Mouse (Mus musculus) embryonic facial prominence, embryonic 10.5 days (tissue): ENCODE data around the gene Plpp6. TPM values are rescaled to one million over a fixed set of nuclear protein-coding genes. Genes with fewer than 3 reads are reported as not detected.

Source experiments
- DNase-seq: peaks from one replicate; pipeline ENCODE4 v3.0.0-alpha.2; 2017; ENCODE audit warnings: low spot score
- H3K27ac ChIP-seq: fragments of 300-500 bp; sonication (generic); replicated peaks from 2 replicates; pipeline ENCODE4 v1.5.1; 2016; ENCODE audit warnings: mild to moderate bottlenecking
- H3K27me3 ChIP-seq: fragments of 300-500 bp; sonication (generic); replicated peaks from 2 replicates; pipeline ENCODE4 v1.6.1; 2016; ENCODE audit warnings: low read depth, mild to moderate bottlenecking; ENCODE audit not compliant: poor library complexity, severe bottlenecking
- H3K36me3 ChIP-seq: fragments of 300-500 bp; sonication (generic); replicated peaks from 2 replicates; pipeline ENCODE4 v1.6.1; 2016; ENCODE audit warnings: mild to moderate bottlenecking, moderate library complexity
- H3K4me1 ChIP-seq: fragments of 300-500 bp; sonication (generic); 2 replicates; pipeline ENCODE4 v1.6.1; 2016
- H3K4me3 ChIP-seq: fragments of 300-500 bp; sonication (generic); 2 replicates; pipeline ENCODE4 v1.5.1; 2016; ENCODE audit warnings: mild to moderate bottlenecking, moderate library complexity
- H3K9me3 ChIP-seq: fragments of 300-500 bp; sonication (generic); 2 replicates; pipeline ENCODE4 v1.6.1; 2016; ENCODE audit warnings: mild to moderate bottlenecking
- WGBS: fragments of 180-500 bp; shearing (Covaris S2); methylation state at CpG from one replicate; pipeline ENCODE4 v1.1.7; 2016; 5-methylcytosine and 5-hydroxymethylcytosine counted together
- polyA plus RNA-seq: library from polyadenylated mRNA; unstranded; fragments of >200 nt; fragmentation: Nextera tagmentation; extraction: Ambion mirVana; gene quantifications from 2 replicates; pipeline ENCODE4 v1.2.1, GENCODE M21; 2016

Gene Plpp6
- polyA plus RNA-seq, result 4.1 and 4.3 TPM in 2 replicates

GRCm38 (mm10) chr19:28963842-28964551 lies at the start of gene Plpp6:
TSS of gene Plpp6 (plus strand) at chr19:28963953.
- Histone ChIP-seq H3K27ac (peak within 1 kb of the TSS; percentile 88), H3K4me1 (peaks cover 18% of the 10 kb centered on the region), H3K27me3 (peaks cover 45% of the 10 kb centered on the region), H3K36me3 (no peaks in the 10 kb centered on the region), H3K9me3 (no peaks in the 10 kb centered on the region), H3K4me3 (peak within 1 kb of the TSS; percentile 92)
- DNase-seq, result peak; percentile 86
- under 1% methylated on average over 73 of the region's 73 CpGs for WGBS

- peaks cover 16% of the 10 kb centered on the region for H3K4me1 ChIP-seq
- no peaks in the 10 kb centered on the region for H3K9me3 ChIP-seq
- 85% methylated on average over 6 of the region's 6 CpGs for WGBS
- no peaks in the 10 kb centered on the region for H3K27me3 ChIP-seq
- no peaks in the 10 kb centered on the region for H3K36me3 ChIP-seq
- DNase-seq, result no peak
- H3K4me3 ChIP-seq, result no peak overlapping the region
- no peak overlapping the region for H3K27ac ChIP-seq
Observed at GRCm38 (mm10) chr19:28914598-28914997, 49.2 kb upstream of the Plpp6 start.

GRCm38 (mm10) chr19:28915602-28916250 lies 48.0 kb upstream of the Plpp6 start:
- no peak overlapping the region for H3K27ac ChIP-seq
- H3K27me3 ChIP-seq, result no peaks in the 10 kb centered on the region
- H3K9me3 ChIP-seq, result no peaks in the 10 kb centered on the region
- H3K36me3 ChIP-seq, result no peaks in the 10 kb centered on the region
- no peak for DNase-seq
- H3K4me1 ChIP-seq, result peaks cover 16% of the 10 kb centered on the region
- 78% methylated on average over 2 of the region's 2 CpGs for WGBS
- H3K4me3 ChIP-seq, result no peak overlapping the region

- no peak overlapping the region for H3K4me3 ChIP-seq
- no peaks in the 10 kb centered on the region for H3K36me3 ChIP-seq
- H3K27ac ChIP-seq, result no peak overlapping the region
- 67% methylated on average over 4 of the region's 4 CpGs for WGBS
- no peak for DNase-seq
- H3K4me1 ChIP-seq, result peaks cover 16% of the 10 kb centered on the region
- H3K27me3 ChIP-seq, result no peaks in the 10 kb centered on the region
- no peaks in the 10 kb centered on the region for H3K9me3 ChIP-seq
Observed at GRCm38 (mm10) chr19:28916492-28916891, 47.3 kb upstream of the Plpp6 start.

GRCm38 (mm10) chr19:28917839-28918238 lies 45.9 kb upstream of the Plpp6 start:
- no peaks in the 10 kb centered on the region for H3K27me3 ChIP-seq
- DNase-seq, result no peak
- H3K9me3 ChIP-seq, result no peaks in the 10 kb centered on the region
- peaks cover 16% of the 10 kb centered on the region for H3K4me1 ChIP-seq
- H3K36me3 ChIP-seq, result no peaks in the 10 kb centered on the region
- 92% methylated on average over 5 of the region's 5 CpGs for WGBS
- H3K27ac ChIP-seq, result no peak overlapping the region
- H3K4me3 ChIP-seq, result no peak overlapping the region

GRCm38 (mm10) chr19:28926366-28926765 lies 37.4 kb upstream of the Plpp6 start:
- 92% methylated on average over 5 of the region's 5 CpGs for WGBS
- H3K9me3 ChIP-seq, result no peaks in the 10 kb centered on the region
- DNase-seq, result no peak
- H3K27ac ChIP-seq, result no peak overlapping the region
- H3K4me1 ChIP-seq, result no peaks in the 10 kb centered on the region
- H3K27me3 ChIP-seq, result no peaks in the 10 kb centered on the region
- no peak overlapping the region for H3K4me3 ChIP-seq
- H3K36me3 ChIP-seq, result no peaks in the 10 kb centered on the region

- Histone ChIP-seq H3K9me3 (no peaks in the 10 kb centered on the region), H3K27ac (no peak overlapping the region), H3K4me1 (no peaks in the 10 kb centered on the region), H3K27me3 (no peaks in the 10 kb centered on the region), H3K4me3 (no peak overlapping the region), H3K36me3 (no peaks in the 10 kb centered on the region)
- DNase-seq, result no peak
- WGBS, result 70% methylated on average over 4 of the region's 4 CpGs
Observed at GRCm38 (mm10) chr19:28927396-28927795, 36.4 kb upstream of the Plpp6 start.

- H3K27me3 ChIP-seq, result no peaks in the 10 kb centered on the region
- no peaks in the 10 kb centered on the region for H3K4me1 ChIP-seq
- no peak overlapping the region for H3K27ac ChIP-seq
- no peak overlapping the region for H3K4me3 ChIP-seq
- H3K36me3 ChIP-seq, result no peaks in the 10 kb centered on the region
- DNase-seq, result no peak
- H3K9me3 ChIP-seq, result no peaks in the 10 kb centered on the region
Observed at GRCm38 (mm10) chr19:28929034-28929433, 34.7 kb upstream of the Plpp6 start.

GRCm38 (mm10) chr19:28934897-28935296 lies 28.9 kb upstream of the Plpp6 start:
- peaks cover 2% of the 10 kb centered on the region; the same call in 1 of the 2 replicates for H3K4me1 ChIP-seq
- H3K4me3 ChIP-seq, result no peak overlapping the region
- DNase-seq, result no peak
- no peaks in the 10 kb centered on the region for H3K9me3 ChIP-seq
- H3K36me3 ChIP-seq, result no peaks in the 10 kb centered on the region
- no peaks in the 10 kb centered on the region for H3K27me3 ChIP-seq
- H3K27ac ChIP-seq, result no peak overlapping the region
- WGBS, result 91% methylated on average over 3 of the region's 3 CpGs

- H3K27me3 ChIP-seq, result no peaks in the 10 kb centered on the region
- peaks cover 14% of the 10 kb centered on the region for H3K4me1 ChIP-seq
- DNase-seq, result no peak
- no peaks in the 10 kb centered on the region for H3K36me3 ChIP-seq
- no peak overlapping the region for H3K4me3 ChIP-seq
- H3K27ac ChIP-seq, result no peak overlapping the region
- no peaks in the 10 kb centered on the region for H3K9me3 ChIP-seq
- 66% methylated on average over 9 of the region's 9 CpGs for WGBS
Observed at GRCm38 (mm10) chr19:28940135-28940874, 23.4 kb upstream of the Plpp6 start.

- Histone ChIP-seq H3K27ac (no peak overlapping the region), H3K36me3 (no peaks in the 10 kb centered on the region), H3K4me3 (no peak overlapping the region), H3K9me3 (no peaks in the 10 kb centered on the region), H3K4me1 (peaks cover 14% of the 10 kb centered on the region), H3K27me3 (no peaks in the 10 kb centered on the region)
- DNase-seq, result no peak
- 60% methylated on average over 4 of the region's 4 CpGs for WGBS
Observed at GRCm38 (mm10) chr19:28941271-28941670, 22.5 kb upstream of the Plpp6 start.

GRCm38 (mm10) chr19:28946782-28947181 lies 17.0 kb upstream of the Plpp6 start:
- no peak overlapping the region for H3K4me3 ChIP-seq
- WGBS, result 67% methylated on average over 4 of the region's 4 CpGs
- no peaks in the 10 kb centered on the region for H3K9me3 ChIP-seq
- DNase-seq, result no peak
- no peaks in the 10 kb centered on the region for H3K36me3 ChIP-seq
- no peaks in the 10 kb centered on the region for H3K27me3 ChIP-seq
- no peaks in the 10 kb centered on the region for H3K4me1 ChIP-seq
- H3K27ac ChIP-seq, result no peak overlapping the region

- no peak for DNase-seq
- H3K4me3 ChIP-seq, result no peak overlapping the region
- H3K9me3 ChIP-seq, result no peaks in the 10 kb centered on the region
- no peaks in the 10 kb centered on the region for H3K36me3 ChIP-seq
- H3K27me3 ChIP-seq, result no peaks in the 10 kb centered on the region
- H3K27ac ChIP-seq, result no peak overlapping the region
- 61% methylated on average over 2 of the region's 2 CpGs for WGBS
- H3K4me1 ChIP-seq, result no peaks in the 10 kb centered on the region
Observed at GRCm38 (mm10) chr19:28947311-28947710, 16.4 kb upstream of the Plpp6 start.
